Mouse (Mus musculus) stomach, embryonic 14.5 days (tissue): ENCODE measurements around the gene Ccdc7a. TPM values are rescaled to one million over a fixed set of nuclear protein-coding genes. Genes with fewer than 3 reads are reported as not detected.

Source experiments
- ATAC-seq: fragments of 200-750 bp; cut with Nextera tagmentation; 2 replicates; pipeline ENCODE4 v1.8.0; 2017; ENCODE audit warnings: low read depth, moderate TSS enrichment; ENCODE audit not compliant: insufficient number of reproducible peaks, insufficient read depth, low FRiP score
- H3K27ac ChIP-seq: fragments of 300-500 bp; sonication (generic); 2 replicates; pipeline ENCODE4 v1.5.1; 2014; ENCODE audit warnings: mild to moderate bottlenecking, low read length, moderate library complexity, mixed read lengths
- H3K27me3 ChIP-seq: fragments of 300-500 bp; sonication (generic); 2 replicates; pipeline ENCODE4 v1.6.1; 2014; ENCODE audit warnings: low read length, control low read depth, mixed read lengths; ENCODE audit not compliant: control insufficient read depth, insufficient read depth
- H3K36me3 ChIP-seq: fragments of 300-500 bp; sonication (generic); 2 replicates; pipeline ENCODE4 v1.6.1; 2014; ENCODE audit warnings: mild to moderate bottlenecking, control low read depth, low read length, moderate library complexity, mixed read lengths; ENCODE audit not compliant: control insufficient read depth, insufficient read depth
- H3K4me1 ChIP-seq: fragments of 300-500 bp; sonication (generic); 2 replicates; pipeline ENCODE4 v1.6.1; 2014; ENCODE audit warnings: low read length, control low read depth, mixed read lengths; ENCODE audit not compliant: control insufficient read depth, insufficient read depth
- H3K4me2 ChIP-seq: fragments of 300-500 bp; sonication (generic); replicated peaks from 2 replicates; pipeline ENCODE4 v1.6.1; 2014; ENCODE audit warnings: low read depth, low read length, control low read depth
- H3K4me3 ChIP-seq: fragments of 300-500 bp; sonication (generic); 2 replicates; pipeline ENCODE4 v1.5.1; 2014; ENCODE audit warnings: low read depth, low read length, control low read depth
- H3K9ac ChIP-seq: fragments of 300-500 bp; sonication (generic); replicated peaks from 2 replicates; pipeline ENCODE4 v1.6.1; 2014; ENCODE audit warnings: low read depth, mild to moderate bottlenecking, control low read depth, low read length, moderate library complexity, mixed read lengths
- H3K9me3 ChIP-seq: fragments of 300-500 bp; sonication (generic); 2 replicates; pipeline ENCODE4 v1.6.1; 2016; ENCODE audit warnings: low read depth, low read length, control low read depth; ENCODE audit not compliant: control insufficient read depth
- WGBS: fragments of 180-500 bp; shearing (Covaris S2); extraction: QIAGEN DNeasy Blood & Tissue Kit; methylation state at CpG from one replicate; pipeline ENCODE4 v1.1.7; 2014; 5-methylcytosine and 5-hydroxymethylcytosine counted together
- polyA plus RNA-seq: library from polyadenylated mRNA; unstranded; fragments of >200 nt; fragmentation: Nextera tagmentation; extraction: Ambion mirVana; gene quantifications from 2 replicates; pipeline ENCODE4 v1.2.1, GENCODE M21; 2014

Gene Ccdc7a
- polyA plus RNA-seq, 1 experiment from 2014 or later, result not detected

GRCm38 (mm10) chr8:128684609-128685506, 380.5 kb downstream of the Ccdc7a start:
- H3K27ac ChIP-seq, result peak overlapping the region; percentile 99
- no peaks in the 10 kb centered on the region for H3K27me3 ChIP-seq
- H3K4me2 ChIP-seq, result peak overlapping the region; percentile 78
- H3K9me3 ChIP-seq, result no peaks in the 10 kb centered on the region
- H3K9ac ChIP-seq, result peak overlapping the region; percentile 100
- peaks cover 10% of the 10 kb centered on the region; the same call in 1 of the 2 replicates for H3K4me1 ChIP-seq
- peak overlapping the region; percentile 89 for H3K4me3 ChIP-seq
- WGBS, result 4% methylated on average over 25 of the region's 25 CpGs
- H3K36me3 ChIP-seq, result no peaks in the 10 kb centered on the region
- no peak for ATAC-seq

Other genes starting within 250 kb of the Ccdc7a start
- not detected in 2 replicates for gene Ccdc7b, start 1.6 kb upstream of the Ccdc7a start, polyA plus RNA-seq
- not detected in 2 replicates for gene Gm10999, start 66.1 kb upstream of the Ccdc7a start, polyA plus RNA-seq
- gene 2610044O15Rik8, start 168.9 kb upstream of the Ccdc7a start, polyA plus RNA-seq, result 30.8 and 31.8 TPM in 2 replicates